Mouse (Mus musculus) olfactory bulb, adult 2 months (tissue): ENCODE measurements around the gene Fadd.

Experiments used
- CTCF ChIP-seq: fragments of 200-500 bp; IDR thresholded peaks from 2 replicates; pipeline ENCODE4 v1.5.1; 2012; ENCODE audit warnings: low read depth, mild to moderate bottlenecking, low read length, moderate library complexity; ENCODE audit not compliant: insufficient read depth
- POLR2A ChIP-seq: fragments of 200-500 bp; IDR thresholded peaks from 2 replicates; pipeline ENCODE4 v1.6.1; 2012; ENCODE audit warnings: mild to moderate bottlenecking, low read depth, low read length, moderate library complexity; ENCODE audit not compliant: insufficient read depth

- no peak for TF ChIP-seq POLR2A
- no peak for TF ChIP-seq CTCF
Observed at GRCm38 (mm10) chr7:144569428-144569827, 12.8 kb downstream of the Fadd start.
